Mouse (Mus musculus): ENCODE data around the gene Siah1b.

The Siah1b gene

GRCm38 (mm10) chrX:164027607-164028289 lies 48.5 kb downstream of the Siah1b start, which contains the start of gene Car5b:
Gene Car5b (minus strand): TSS chrX:164027997.
- peak; percentile 97 for DNase-seq
